Mouse (Mus musculus): ENCODE data around the gene Ltbp4.

GRCm38 (mm10) chr7:27259271-27259721 is 78.2 kb downstream of the Ltbp4 start:
- TF ChIP-seq CTCF (conservative IDR thresholded peaks at IDR 0.05 in 1 of 2, IDR thresholded peaks at IDR 0.05 in 1 of 2; ENCODE audit: low read depth in 2 of 2, low read length in 2 of 2) (no peak), POLR2A (IDR thresholded peaks at IDR 0.05; ENCODE audit: low read depth, low read length) (no peak), E2F4 (IDR thresholded peaks at IDR 0.05; ENCODE audit: insufficient replicate concordance, low read depth, low read length) (no peak), USF1 (IDR thresholded peaks at IDR 0.05; ENCODE audit: low read depth, low read length) (no peak), CHD2 (IDR thresholded peaks at IDR 0.05; ENCODE audit: low read length) (no peak), KAT2A (IDR thresholded peaks at IDR 0.05; ENCODE audit: insufficient replicate concordance, low read length) (no peak), MEF2A (IDR thresholded peaks at IDR 0.05; ENCODE audit: borderline replicate concordance, low read depth, low read length) (no peak), EP300 (IDR thresholded peaks at IDR 0.05; ENCODE audit: low read length) (no peak)
